Mouse (Mus musculus) ES-Bruce4 (cell line): ENCODE data around the gene Atrip. TPM values are rescaled to one million over a fixed set of nuclear protein-coding genes. Genes with fewer than 3 reads are reported as not detected.

ENCODE experiments used
- H3K27ac ChIP-seq: 2 replicates; pipeline ENCODE4 v1.5.1; 2012; ENCODE audit warnings: low read length, inconsistent platforms; ENCODE audit not compliant: insufficient read depth
- H3K27me3 ChIP-seq: 2 replicates; pipeline ENCODE4 v1.6.1; 2012; ENCODE audit warnings: mild to moderate bottlenecking, low read length, inconsistent platforms; ENCODE audit not compliant: control insufficient read depth, poor library complexity, insufficient read depth, severe bottlenecking
- H3K36me3 ChIP-seq: 2 replicates; pipeline ENCODE4 v1.6.1; 2012; ENCODE audit warnings: inconsistent platforms, mild to moderate bottlenecking, low read length, moderate library complexity; ENCODE audit not compliant: control insufficient read depth, poor library complexity, insufficient read depth, severe bottlenecking
- H3K4me1 ChIP-seq: one replicate; pipeline ENCODE4 v1.8.1; 2011; ENCODE audit warnings: low read length; ENCODE audit not compliant: control insufficient read depth, insufficient read depth
- H3K4me3 ChIP-seq: 2 replicates; pipeline ENCODE4 v1.5.1; 2011; ENCODE audit warnings: low read depth, mild to moderate bottlenecking, low read length
- H3K9ac ChIP-seq: 2 replicates; pipeline ENCODE4 v1.6.1; 2012; ENCODE audit warnings: low read depth, mild to moderate bottlenecking, inconsistent platforms; ENCODE audit not compliant: poor library complexity, severe bottlenecking
- H3K9me3 ChIP-seq: replicated peaks from 2 replicates; pipeline ENCODE4 v1.6.1; 2012; ENCODE audit warnings: mild to moderate bottlenecking, low read length, inconsistent platforms; ENCODE audit not compliant: control insufficient read depth, poor library complexity, insufficient read depth, severe bottlenecking
- CTCF ChIP-seq: IDR thresholded peaks from one replicate; pipeline ENCODE4 v1.8.1; 2011; ENCODE audit warnings: low read depth, low read length
- EP300 ChIP-seq: IDR thresholded peaks from 2 replicates; pipeline ENCODE4 v1.6.1; 2011; ENCODE audit warnings: low read depth, low read length; ENCODE audit not compliant: insufficient read depth
- POLR2A ChIP-seq: IDR thresholded peaks from one replicate; pipeline ENCODE4 v1.8.1; 2011; ENCODE audit warnings: low read length; ENCODE audit not compliant: insufficient read depth
- polyA plus RNA-seq: library from polyadenylated mRNA; stranded (reverse); fragments of >200 nt; gene quantifications from 2 replicates; pipeline ENCODE4 v1.2.4, GENCODE M21; 2011; ENCODE audit warnings: low read depth; ENCODE audit not compliant: missing spikeins, insufficient read depth, insufficient read length

Gene Atrip
- polyA plus RNA-seq, 1 experiment, result 20.0 TPM

GRCm38 (mm10) chr9:109008081-109008480 lies 65.8 kb downstream of the Atrip start:
- Histone ChIP-seq H3K27ac (no peak overlapping the region), H3K4me3 (no peak overlapping the region), H3K27me3 (no peaks in the 10 kb centered on the region), H3K9ac (no peak overlapping the region), H3K4me1 (no peaks in the 10 kb centered on the region), H3K36me3 (no peaks in the 10 kb centered on the region), H3K9me3 (no peaks in the 10 kb centered on the region)
- TF ChIP-seq CTCF, result no peak
- TF ChIP-seq POLR2A, result no peak
- TF ChIP-seq EP300, result no peak

Other genes starting within 250 kb of the Atrip start
- 3.5 and 6.2 TPM in 2 replicates for gene Celsr3, start 247.8 kb downstream of the Atrip start, polyA plus RNA-seq
- 8.2 and 8.3 TPM in 2 replicates for gene Slc26a6, start 220.8 kb downstream of the Atrip start, polyA plus RNA-seq
- not detected in 2 replicates for gene Tmem89, start 159.5 kb downstream of the Atrip start, polyA plus RNA-seq
- gene Uqcrc1, start 137.5 kb downstream of the Atrip start, polyA plus RNA-seq, result 183 and 193 TPM in 2 replicates
- 4.8 and 6.5 TPM in 2 replicates for gene Col7a1, start 120.5 kb downstream of the Atrip start, polyA plus RNA-seq
- gene Ucn2, start 88.1 kb downstream of the Atrip start, polyA plus RNA-seq, result not detected in 2 replicates
- gene Pfkfb4, start 82.3 kb downstream of the Atrip start, polyA plus RNA-seq, result 3.9 and 4.4 TPM in 2 replicates
- 48.3 and 53.5 TPM in 2 replicates for gene Shisa5, start 35.6 kb downstream of the Atrip start, polyA plus RNA-seq
- gene Trex1, start 14.4 kb downstream of the Atrip start, polyA plus RNA-seq, result 2.4 TPM in 1 of 2 replicates, not detected in the other
- 4.9 and 7.0 TPM in 2 replicates for gene Ccdc51, start 8.4 kb upstream of the Atrip start, polyA plus RNA-seq
- 203 and 225 TPM in 2 replicates for gene Tma7, start 8.5 kb upstream of the Atrip start, polyA plus RNA-seq
- gene Plxnb1, start 21.3 kb upstream of the Atrip start, polyA plus RNA-seq, result 16.1 and 19.1 TPM in 2 replicates
- not detected in 2 replicates for gene Fbxw21, start 87.9 kb upstream of the Atrip start, polyA plus RNA-seq
- not detected in 2 replicates for gene Fbxw13, start 121.9 kb upstream of the Atrip start, polyA plus RNA-seq
- not detected in 2 replicates for gene Fbxw20, start 160.6 kb upstream of the Atrip start, polyA plus RNA-seq
- gene Fbxw14, start 213.6 kb upstream of the Atrip start, polyA plus RNA-seq, result not detected in 2 replicates